Mouse (Mus musculus): Measurements from ENCODE around the gene Gm5294. TPM values are rescaled to one million over a fixed set of nuclear protein-coding genes. Genes with fewer than 3 reads are reported as not detected.

Gene Gm5294
- polyA plus RNA-seq (2012) = not detected in 2 replicates

GRCm38 (mm10) chr5:138819780-138820179 lies at the start of gene Gm5294:
Gene Gm5294 (plus strand): TSS chr5:138820080.
- no peak for TF ChIP-seq GATA1 (IDR thresholded peaks at IDR 0.05; ENCODE audit: low read length)

GRCm38 (mm10) chr5:138775096-138775495 lies 44.8 kb upstream of the Gm5294 start:
- no peak for TF ChIP-seq GATA1 (IDR thresholded peaks at IDR 0.05; ENCODE audit: low read length)

GRCm38 (mm10) chr5:138776346-138776745 lies 43.5 kb upstream of the Gm5294 start:
- no peak for TF ChIP-seq GATA1 (IDR thresholded peaks at IDR 0.05; ENCODE audit: low read length)

GRCm38 (mm10) chr5:138778731-138779463 lies 41.0 kb upstream of the Gm5294 start:
- no peak for TF ChIP-seq GATA1 (IDR thresholded peaks at IDR 0.05; ENCODE audit: low read length)

GRCm38 (mm10) chr5:138779655-138780054 lies 40.2 kb upstream of the Gm5294 start:
- TF ChIP-seq GATA1 (IDR thresholded peaks at IDR 0.05; ENCODE audit: low read length) = no peak

DNA sequence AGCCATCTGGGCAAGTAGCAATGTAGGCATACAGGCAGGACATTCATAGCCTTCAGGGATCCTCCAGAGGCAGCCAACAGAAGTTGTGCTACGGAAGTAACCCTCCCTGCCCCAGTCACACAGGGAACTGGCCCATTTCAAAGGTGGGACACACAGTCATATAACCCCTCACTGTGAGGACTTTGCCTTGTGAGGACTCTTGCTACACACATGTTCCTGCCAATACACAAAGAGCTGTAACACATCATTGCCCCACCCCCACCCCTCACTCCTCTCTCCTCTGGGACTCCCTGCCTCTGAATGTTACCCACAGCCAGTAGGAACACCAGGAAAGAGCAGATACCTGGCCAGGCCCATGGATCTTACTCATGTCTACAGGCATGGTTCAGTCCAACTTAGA lies 37.2 kb upstream of the Gm5294 start:
- no peak for TF ChIP-seq GATA1 (IDR thresholded peaks at IDR 0.05; ENCODE audit: low read length)

- TF ChIP-seq GATA1 (IDR thresholded peaks at IDR 0.05; ENCODE audit: low read length) = no peak
Measured at GRCm38 (mm10) chr5:138783181-138783580, 36.7 kb upstream of the Gm5294 start.

GRCm38 (mm10) chr5:138785986-138786515 lies 33.8 kb upstream of the Gm5294 start:
- no peak for TF ChIP-seq GATA1 (IDR thresholded peaks at IDR 0.05; ENCODE audit: low read length)

- no peak for TF ChIP-seq GATA1 (IDR thresholded peaks at IDR 0.05; ENCODE audit: low read length)
Measured at GRCm38 (mm10) chr5:138787648-138788047, 32.2 kb upstream of the Gm5294 start.

DNA sequence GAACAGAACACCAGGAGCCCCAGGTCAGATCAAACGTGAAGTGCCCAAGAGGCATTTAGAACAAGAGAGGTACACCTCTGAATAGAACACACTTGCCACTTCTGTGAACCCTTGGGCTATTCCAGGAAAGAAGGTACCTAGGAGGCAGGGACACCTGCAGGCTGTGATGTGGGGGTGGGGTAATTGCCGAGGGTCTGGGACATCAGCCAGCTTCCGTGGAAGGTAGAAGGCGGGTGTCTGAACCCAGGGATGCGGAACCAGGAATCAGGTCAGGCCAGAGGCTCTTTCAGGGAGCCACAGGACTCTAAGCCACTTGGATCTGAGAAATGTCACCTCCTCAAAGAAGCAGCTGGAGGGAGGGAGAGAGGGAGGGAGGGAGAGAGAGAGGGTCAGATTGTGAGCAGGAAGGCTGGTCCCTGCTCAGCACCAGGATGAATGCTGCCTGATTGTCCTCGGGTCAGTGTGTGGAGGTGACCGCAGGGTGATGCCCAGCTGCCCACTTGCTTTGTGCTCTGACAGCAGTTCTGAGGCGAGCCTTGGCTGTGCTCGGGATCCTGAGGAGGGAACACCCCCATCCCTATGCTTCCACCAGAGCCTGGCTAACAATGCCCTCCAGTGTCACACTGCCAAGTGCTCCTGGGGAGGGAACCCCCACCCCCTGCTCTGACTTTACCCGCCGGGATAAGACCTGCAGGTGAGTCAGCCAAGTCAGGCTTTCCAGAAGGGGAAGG lies 31.2 kb upstream of the Gm5294 start:
- no peak for TF ChIP-seq GATA1 (IDR thresholded peaks at IDR 0.05; ENCODE audit: low read length)

GRCm38 (mm10) chr5:138790954-138791480 lies 28.9 kb upstream of the Gm5294 start:
- no peak for TF ChIP-seq GATA1 (IDR thresholded peaks at IDR 0.05; ENCODE audit: low read length)

GRCm38 (mm10) chr5:138801588-138802116 lies 18.2 kb upstream of the Gm5294 start:
- no peak for TF ChIP-seq GATA1 (IDR thresholded peaks at IDR 0.05; ENCODE audit: low read length)

DNA sequence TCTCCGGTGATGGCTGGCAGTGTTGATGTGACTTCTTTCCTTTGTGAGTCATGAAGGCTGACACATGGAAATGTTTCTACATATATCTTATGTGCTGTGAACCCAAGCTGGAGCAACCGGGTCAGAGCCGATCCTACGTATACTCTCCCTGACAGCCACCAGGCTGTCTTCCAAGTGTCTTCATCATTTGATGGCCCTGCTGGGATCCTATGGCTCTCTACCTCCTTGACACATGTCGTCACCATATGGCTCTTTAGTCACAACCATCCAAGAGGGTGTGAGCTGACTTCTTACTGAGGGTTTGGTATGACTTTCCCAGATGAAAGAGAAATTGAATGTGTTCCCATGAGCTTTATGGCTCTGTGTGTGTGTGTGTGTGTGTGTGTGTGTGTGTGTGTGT lies 15.6 kb upstream of the Gm5294 start:
- no peak for TF ChIP-seq GATA1 (IDR thresholded peaks at IDR 0.05; ENCODE audit: low read length)

DNA sequence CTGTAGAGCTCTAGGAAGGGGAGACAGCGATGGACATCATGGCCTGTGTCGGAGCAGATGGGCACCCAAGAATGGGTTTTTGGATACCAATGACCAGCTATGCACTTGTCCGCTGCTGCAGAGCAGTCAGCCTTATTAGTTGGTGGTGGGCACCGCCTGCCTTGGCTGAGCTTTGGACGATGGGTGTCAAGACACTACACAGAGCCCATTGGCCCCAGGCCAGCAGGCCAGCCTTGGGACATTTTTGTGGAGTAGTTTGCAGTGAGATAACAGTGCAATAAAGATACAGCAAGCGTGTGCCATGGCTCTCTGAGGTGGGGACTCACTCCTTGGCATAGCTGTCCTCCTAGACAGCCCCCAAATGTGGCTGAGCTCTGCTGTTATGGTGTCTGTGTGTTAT lies 10.1 kb upstream of the Gm5294 start:
- no peak for TF ChIP-seq GATA1 (IDR thresholded peaks at IDR 0.05; ENCODE audit: low read length)

- no peak for TF ChIP-seq GATA1 (IDR thresholded peaks at IDR 0.05; ENCODE audit: low read length)
Measured at GRCm38 (mm10) chr5:138820717-138821332, 945 bp downstream of the Gm5294 start.

DNA sequence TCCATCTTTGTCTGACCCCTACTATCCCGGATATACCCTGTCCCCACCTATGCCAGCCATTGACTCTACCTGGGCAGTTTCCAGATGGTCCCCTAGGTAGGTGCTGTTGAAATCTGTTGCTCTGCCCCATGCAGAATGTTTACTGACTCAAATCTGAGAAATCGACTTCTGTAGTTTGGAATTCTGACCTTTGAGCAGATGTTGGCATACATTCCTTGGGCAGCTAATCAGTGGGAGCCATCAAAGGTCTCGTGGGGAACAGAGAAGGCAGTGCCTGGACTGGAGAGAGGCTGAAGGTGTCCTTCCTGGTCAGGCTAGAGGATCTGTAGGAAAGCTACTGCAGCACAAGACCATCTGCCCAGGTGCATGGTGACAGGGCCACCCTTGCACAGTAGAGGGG lies 5.2 kb downstream of the Gm5294 start:
- no peak for TF ChIP-seq GATA1 (IDR thresholded peaks at IDR 0.05; ENCODE audit: low read length)
